Mouse (Mus musculus): ENCODE data around the gene Spata2l. TPM values are rescaled to one million over a fixed set of nuclear protein-coding genes. Genes with fewer than 3 reads are reported as not detected.

Spata2l gene
- polyA plus RNA-seq, 1 experiment, result 8.3 TPM

GRCm38 (mm10) chr8:123188006-123188405 lies 48.0 kb downstream of the Spata2l start:
- TF ChIP-seq CTCF (IDR thresholded peaks at IDR 0.05; ENCODE audit: insufficient read depth, low read length) (no peak), POLR2A (IDR thresholded peaks at IDR 0.05; ENCODE audit: borderline replicate concordance, extremely low read depth, low read depth, low read length) (no peak)
- 78% methylated on average over 2 of the region's 2 CpGs for WGBS
- H3K4me1 ChIP-seq (ENCODE audit: control insufficient read depth, insufficient read depth, low read length), result no peaks in the 10 kb centered on the region; the same call in 1 of the 2 replicates
- DNase-seq, result no peak
- no peak overlapping the region for H3K4me3 ChIP-seq (replicated peaks; ENCODE audit: extremely low read depth, low read depth, low read length)

DNA sequence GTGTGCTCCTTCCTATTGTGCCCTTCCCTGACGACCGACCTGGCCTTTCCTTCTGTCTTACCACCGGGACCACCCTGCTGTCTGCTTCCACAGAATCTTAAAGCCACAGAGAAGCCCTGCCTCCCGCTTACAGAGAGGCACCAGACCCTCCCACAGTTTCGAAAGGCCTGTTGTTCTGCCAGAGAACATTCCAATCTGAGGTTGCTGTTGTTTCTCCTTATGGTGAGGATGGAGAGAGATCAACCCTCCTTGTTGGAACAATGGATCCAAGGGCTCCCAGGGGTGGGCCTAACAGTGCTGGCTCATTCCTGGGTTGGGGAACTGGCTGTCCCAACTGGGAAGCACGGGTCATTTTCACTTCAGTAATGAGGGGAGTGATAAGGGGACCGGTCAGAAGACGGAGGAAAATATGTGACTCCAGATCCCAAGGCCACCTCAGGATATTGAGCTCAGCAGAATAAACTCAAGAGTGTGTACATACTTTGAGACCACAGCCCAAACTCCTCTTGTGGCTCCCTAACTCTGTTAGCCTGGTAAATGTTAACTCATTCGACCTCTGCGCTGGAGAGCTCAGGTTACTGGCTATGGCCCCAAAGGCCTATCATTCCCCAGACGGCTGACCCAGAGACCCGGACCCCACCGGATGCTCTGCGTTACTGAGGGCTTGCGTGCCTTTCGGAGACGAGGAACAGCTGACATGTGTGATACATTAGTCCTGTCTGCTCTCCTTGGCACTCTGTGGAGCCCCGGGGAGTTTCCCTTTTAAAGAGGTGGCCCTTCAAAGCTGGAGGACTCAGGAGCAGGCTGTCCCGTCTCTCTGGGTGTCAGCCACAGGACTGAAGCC lies 50.2 kb downstream of the Spata2l start, which contains the start of gene Dpep1:
TSS of gene Dpep1 (plus strand) at position 677 of the 844 bp plus-strand sequence.
- H3K4me1 ChIP-seq (ENCODE audit: control insufficient read depth, insufficient read depth, low read length), result no peaks in the 10 kb centered on the region; the same call in 1 of the 2 replicates
- H3K4me3 ChIP-seq (replicated peaks; ENCODE audit: extremely low read depth, low read depth, low read length), result peak within 1 kb of the TSS; percentile 62
- no peak for TF ChIP-seq CTCF (IDR thresholded peaks at IDR 0.05; ENCODE audit: insufficient read depth, low read length)
- peak; percentile 50; the same call in 1 of the 2 replicates for TF ChIP-seq POLR2A (IDR thresholded peaks at IDR 0.05; ENCODE audit: borderline replicate concordance, extremely low read depth, low read depth, low read length)
- 25% methylated on average over 19 of the region's 19 CpGs for WGBS
- peak; percentile 31 for DNase-seq

- H3K4me3 ChIP-seq (replicated peaks; ENCODE audit: extremely low read depth, low read depth, low read length), result no peak overlapping the region
- DNase-seq, result no peak
- WGBS, result 51% methylated on average over 3 of the region's 3 CpGs
Observed at GRCm38 (mm10) chr8:123181391-123181790, 54.6 kb downstream of the Spata2l start.

More at GRCm38 (mm10) chr8:123181391-123181790, 54.6 kb downstream of the Spata2l start:
- H3K4me1 ChIP-seq (ENCODE audit: control insufficient read depth, insufficient read depth, low read length), result no peaks in the 10 kb centered on the region
- TF ChIP-seq POLR2A (IDR thresholded peaks at IDR 0.05; ENCODE audit: borderline replicate concordance, extremely low read depth, low read depth, low read length) (no peak), CTCF (IDR thresholded peaks at IDR 0.05; ENCODE audit: insufficient read depth, low read length) (no peak)

Other genes starting within 250 kb of the Spata2l start
- 48.7 and 67.5 TPM in 2 replicates for gene Ankrd11, start 194.0 kb downstream of the Spata2l start, polyA plus RNA-seq (2012; rRNA removed)
- 71.1 and 85.5 TPM in 2 replicates for gene Spg7, start 173.3 kb downstream of the Spata2l start, polyA plus RNA-seq (2012; rRNA removed)
- 1,500 and 2,209 TPM in 2 replicates for gene Rpl13, start 133.9 kb downstream of the Spata2l start, polyA plus RNA-seq (2012; rRNA removed)
- 1.3 and 1.7 TPM in 2 replicates for gene Cpne7, start 118.9 kb downstream of the Spata2l start, polyA plus RNA-seq (2012; rRNA removed)
- gene Sult5a1, start 77.9 kb downstream of the Spata2l start, polyA plus RNA-seq (2012; rRNA removed), result 35.3 and 45.2 TPM in 2 replicates
- gene Dpep1, start 50.0 kb downstream of the Spata2l start, polyA plus RNA-seq (2012; rRNA removed), result 210 and 267 TPM in 2 replicates
- 73.2 and 99.8 TPM in 2 replicates for gene Chmp1a, start 23.5 kb downstream of the Spata2l start, polyA plus RNA-seq (2012; rRNA removed)
- 2.8 and 3.1 TPM in 2 replicates for gene Spata33, start 23.4 kb downstream of the Spata2l start, polyA plus RNA-seq (2012; rRNA removed)
- gene Cdk10, start 11.4 kb downstream of the Spata2l start, polyA plus RNA-seq (2012; rRNA removed), result 48.5 and 60.3 TPM in 2 replicates
- 34.1 and 37.8 TPM in 2 replicates for gene Zfp276, start 18.0 kb upstream of the Spata2l start, polyA plus RNA-seq (2012; rRNA removed)
- gene Vps9d1, start 18.1 kb upstream of the Spata2l start, polyA plus RNA-seq (2012; rRNA removed), result 83.9 and 94.4 TPM in 2 replicates
- 17.8 and 21.8 TPM in 2 replicates for gene Fanca, start 82.3 kb upstream of the Spata2l start, polyA plus RNA-seq (2012; rRNA removed)
- 5.2 TPM in 2 replicates for gene Spire2, start 96.5 kb upstream of the Spata2l start, polyA plus RNA-seq (2012; rRNA removed)
- 150 and 188 TPM in 2 replicates for gene Tcf25, start 137.5 kb upstream of the Spata2l start, polyA plus RNA-seq (2012; rRNA removed)
- gene Mc1r, start 170.9 kb upstream of the Spata2l start, polyA plus RNA-seq (2012; rRNA removed), result not detected in 2 replicates
- gene Tubb3, start 175.2 kb upstream of the Spata2l start, polyA plus RNA-seq (2012; rRNA removed), result 1.2 and 1.4 TPM in 2 replicates
- gene Def8, start 187.3 kb upstream of the Spata2l start, polyA plus RNA-seq (2012; rRNA removed), result 23.0 and 30.9 TPM in 2 replicates
- gene Afg3l1, start 241.7 kb upstream of the Spata2l start, polyA plus RNA-seq (2012; rRNA removed), result 13.0 and 21.4 TPM in 2 replicates